Comparison of ENCODE assay signal across 8 mouse cellular contexts in genomic region chr12:110977896-110978606, GRCm38 (mm10). TPM values are rescaled to one million over a fixed set of nuclear protein-coding genes. Genes with fewer than 3 reads are reported as not detected.
DNase-seq lines count a peak whose midpoint lies in the region; ATAC-seq and TF ChIP-seq lines count a peak whose summit lies in the region.

No protein-coding gene starts in this region.

- no peaks in the 10 kb centered on the region for H3K9me3 ChIP-seq in lung, embryonic 14.5 days (ENCODE audit: low read depth, low read length)
- H3K9me3 ChIP-seq in hindbrain, embryonic 16.5 days (ENCODE audit: control insufficient read depth, low read length), result no peaks in the 10 kb centered on the region
- H3K9me3 ChIP-seq in midbrain, embryonic 14.5 days (ENCODE audit: control insufficient read depth, low read length), result no peaks in the 10 kb centered on the region

- peak overlapping the region; percentile 97 for H3K4me2 ChIP-seq in lung, embryonic 14.5 days
- peak overlapping the region; percentile 91 for H3K4me2 ChIP-seq in hindbrain, embryonic 16.5 days (ENCODE audit: low read length)
- H3K4me2 ChIP-seq in midbrain, embryonic 14.5 days (ENCODE audit: low read length), result peak overlapping the region; percentile 88

- ATAC-seq in lung, embryonic 14.5 days (ENCODE audit: insufficient read depth), result no peak; the same call in none of the 2 replicates
- no peak; the same call in 1 of the 2 replicates for ATAC-seq in hindbrain, embryonic 16.5 days
- no peak for ATAC-seq in midbrain, embryonic 14.5 days (ENCODE audit: low FRiP score, low TSS enrichment)
- ATAC-seq in inflammation-experienced regulatory T-cells, adult 6 months, result no peak

- no peak for TF ChIP-seq CTCF in lung, embryonic 14.5 days (IDR thresholded peaks at IDR 0.05; ENCODE audit: low read depth)

- peaks cover 32% of the 10 kb centered on the region for H3K36me3 ChIP-seq in lung, embryonic 14.5 days (ENCODE audit: insufficient read depth)
- H3K36me3 ChIP-seq in hindbrain, embryonic 16.5 days (ENCODE audit: control insufficient read depth, insufficient read depth, low read length), result 0 out of 2 replicates have a peak, but pooled peaks cover 11% of the 10 kb centered on the region
- H3K36me3 ChIP-seq in midbrain, embryonic 14.5 days (ENCODE audit: control insufficient read depth, insufficient read depth, low read length), result 0 out of 2 replicates have a peak, but pooled peaks cover 9% of the 10 kb centered on the region

- DNase-seq in lung, embryonic 14.5 days, result no peak
- DNase-seq in lung, postnatal 36 days, result no peak
- DNase-seq in cerebellum, adult 9-11 months, result peak; percentile 77
- peak; percentile 9 for DNase-seq in midbrain, embryonic 14.5 days
- no peak for DNase-seq in frontal cortex, postnatal 36 days (ENCODE audit: low spot score in 2 of 2)
- DNase-seq in B cell, adult 2 months, result no peak

- H3K4me1 ChIP-seq in lung, embryonic 14.5 days (ENCODE audit: insufficient read depth), result no peaks in the 10 kb centered on the region; the same call in 1 of the 2 replicates
- peaks cover 11% of the 10 kb centered on the region for H3K4me1 ChIP-seq in hindbrain, embryonic 16.5 days (ENCODE audit: control insufficient read depth, insufficient read depth, low read depth, low read length)
- peaks cover 7% of the 10 kb centered on the region for H3K4me1 ChIP-seq in midbrain, embryonic 14.5 days (ENCODE audit: control insufficient read depth, insufficient read depth, low read length)

- H3K4me3 ChIP-seq in lung, embryonic 14.5 days (ENCODE audit: low read depth, low read length), result peak overlapping the region; percentile 85
- peak overlapping the region; percentile 89 for H3K4me3 ChIP-seq in hindbrain, embryonic 16.5 days (ENCODE audit: low read length)
- peak overlapping the region; percentile 81 for H3K4me3 ChIP-seq in midbrain, embryonic 14.5 days (replicated peaks; ENCODE audit: low read depth, low read length)

- H3K9ac ChIP-seq in lung, embryonic 14.5 days, result peak overlapping the region; percentile 79
- peak overlapping the region; percentile 86 for H3K9ac ChIP-seq in hindbrain, embryonic 16.5 days (ENCODE audit: low read depth, low read length)
- peak overlapping the region; percentile 82 for H3K9ac ChIP-seq in midbrain, embryonic 14.5 days (replicated peaks; ENCODE audit: low read length)

- no peaks in the 10 kb centered on the region for H3K27me3 ChIP-seq in lung, embryonic 14.5 days (ENCODE audit: insufficient read depth, low read length)
- H3K27me3 ChIP-seq in hindbrain, embryonic 16.5 days (replicated peaks; ENCODE audit: control insufficient read depth, insufficient read depth, low read length), result no peaks in the 10 kb centered on the region
- no peaks in the 10 kb centered on the region for H3K27me3 ChIP-seq in midbrain, embryonic 14.5 days (ENCODE audit: control insufficient read depth, insufficient read depth, low read length)

- peak overlapping the region; percentile 80; the same call in 1 of the 2 replicates for H3K27ac ChIP-seq in lung, embryonic 14.5 days (ENCODE audit: low read depth)
- no peak overlapping the region for H3K27ac ChIP-seq in hindbrain, embryonic 16.5 days (ENCODE audit: low read depth, low read length)
- no peak overlapping the region for H3K27ac ChIP-seq in midbrain, embryonic 14.5 days (replicated peaks; ENCODE audit: low read depth, low read length)

- WGBS in lung, embryonic 14.5 days, result 38% methylated on average over 14 of the region's 14 CpGs
- WGBS in hindbrain, embryonic 16.5 days, result 40% methylated on average over 14 of the region's 14 CpGs
- WGBS in midbrain, embryonic 14.5 days, result 45% methylated on average over 14 of the region's 14 CpGs

RNA-seq across cellular contexts. Expression of gene Ankrd9, which starts 0.8 kb away (rescaled TPM):
- 11.2 and 14.2 TPM in 2 replicates for polyA plus RNA-seq in lung, embryonic 14.5 days (2014; fragmentation: Nextera tagmentation; extraction: Ambion mirVana)
- polyA plus RNA-seq in hindbrain, embryonic 16.5 days (2015; fragmentation: Nextera tagmentation; extraction: Ambion mirVana), result 12.2 and 14.2 TPM in 2 replicates
- polyA plus RNA-seq in midbrain, embryonic 14.5 days (2014; fragmentation: Nextera tagmentation; extraction: Ambion mirVana), result 6.7 and 7.4 TPM in 2 replicates
- polyA plus RNA-seq in inflammation-experienced regulatory T-cells, adult 6 months (2017; shearing (Covaris generic)), result 1 to 10 TPM in 1 of 3 experiments, under 1 TPM in 2; 0.28 to 1.4 (median 0.61) TPM

Comparison
In these comparisons a context has a peak if more than half of its experiments do, and no peak if none do; other contexts are left out.
1. DNase-seq: peak in cerebellum, adult 9-11 months (single experiment) and midbrain, embryonic 14.5 days (single experiment); none in lung, embryonic 14.5 days (single experiment), lung, postnatal 36 days (single experiment), frontal cortex, postnatal 36 days (0 of 2) and B cell, adult 2 months (0 of 2).
2. Peak in every context shown above with its lines, with median percentiles within 50 percentile points of each other: H3K4me2 ChIP-seq, H3K4me3 ChIP-seq and H3K9ac ChIP-seq.